Mouse (Mus musculus) stomach, postnatal 0 days (tissue): ENCODE measurements around the gene Gck.

ENCODE experiments used
- CTCF ChIP-seq: IDR thresholded peaks from 2 replicates; pipeline ENCODE4 v1.5.1; 2016; ENCODE audit warnings: antibody characterized with exemption, low read depth, mild to moderate bottlenecking, moderate library complexity
- EP300 ChIP-seq: optimal IDR thresholded peaks from 2 replicates; pipeline ENCODE3; 2016; ENCODE audit warnings: antibody characterized with exemption

GRCm38 (mm10) chr11:5954965-5955504 lies 5.2 kb upstream of the Gck start:
- peak; percentile 60 for TF ChIP-seq CTCF
- TF ChIP-seq EP300 = no peak
